Mouse (Mus musculus) CH12.LX (cell line): ENCODE data around the gene Lrrc8b. TPM values are rescaled to one million over a fixed set of nuclear protein-coding genes. Genes with fewer than 3 reads are reported as not detected.

Experiments
- DNase-seq: peaks from one replicate; pipeline ENCODE4 v3.0.0-alpha.2; 2013; ENCODE audit errors: extremely low read depth
- H3K27ac ChIP-seq: 2 replicates; pipeline ENCODE4 v1.5.1; 2012; ENCODE audit warnings: low read depth, mild to moderate bottlenecking, control low read depth, moderate library complexity; ENCODE audit not compliant: insufficient read depth
- H3K27me3 ChIP-seq: replicated peaks from 2 replicates; pipeline ENCODE3; 2012; ENCODE audit warnings: inconsistent platforms
- H3K36me3 ChIP-seq, 2 experiments: replicated peaks in 1 of 2; 2 replicates each; pipeline versions ENCODE3 to v1.6.1; 2012; ENCODE audit warnings: inconsistent platforms in 1 of 2, low read length in 1 of 2, mild to moderate bottlenecking in 1 of 2, mixed read lengths in 1 of 2, moderate library complexity in 1 of 2; ENCODE audit not compliant: control insufficient read depth in 1 of 2, insufficient read depth in 1 of 2
- H3K4me1 ChIP-seq, 2 experiments: 2 replicates each; pipeline ENCODE4 v1.6.1; 2012; ENCODE audit warnings: inconsistent platforms in 1 of 2, moderate library complexity in 1 of 2; ENCODE audit not compliant: insufficient read depth in 2 of 2, control insufficient read depth in 1 of 2
- H3K4me2 ChIP-seq: 2 replicates; pipeline ENCODE4 v1.6.1; 2012; ENCODE audit warnings: low read depth, mild to moderate bottlenecking, control low read depth; ENCODE audit not compliant: poor library complexity, insufficient read depth, severe bottlenecking
- H3K4me3 ChIP-seq, 3 experiments: fragments of 150-350 bp in 1 of 3; sonication (generic) in 1 of 3; replicated peaks in 1 of 3; 2 replicates each; pipeline versions ENCODE3 to v1.5.1; 2011 to 2012; ENCODE audit warnings: low read depth in 2 of 3, low read length in 2 of 3, mild to moderate bottlenecking in 2 of 3, moderate library complexity in 2 of 3, control low read depth in 1 of 3, improper control_type of control experiment in 1 of 3, inconsistent platforms in 1 of 3, mixed read lengths in 1 of 3; ENCODE audit not compliant: poor library complexity in 1 of 3
- H3K79me2 ChIP-seq: replicated peaks from 2 replicates; pipeline ENCODE4 v1.6.1; 2012; ENCODE audit warnings: mild to moderate bottlenecking, moderate library complexity; ENCODE audit not compliant: control insufficient read depth, poor library complexity, insufficient read depth, severe bottlenecking; ENCODE audit errors: extremely low read depth
- H3K9ac ChIP-seq: 2 replicates; pipeline ENCODE4 v1.6.1; 2012; ENCODE audit warnings: low read depth, mild to moderate bottlenecking, control low read depth, moderate library complexity; ENCODE audit not compliant: insufficient read depth
- H3K9me3 ChIP-seq: replicated peaks from 2 replicates; pipeline ENCODE3; 2012; ENCODE audit warnings: low read length, inconsistent platforms, mixed read lengths
- BHLHE40 ChIP-seq: IDR thresholded peaks from 2 replicates; pipeline ENCODE4 v1.6.1; 2011; ENCODE audit warnings: mild to moderate bottlenecking, low read depth, low read length, improper control_type of control experiment
- CHD1 ChIP-seq: IDR thresholded peaks from 2 replicates; pipeline ENCODE4 v1.6.1; 2012; ENCODE audit warnings: low read depth, low read length, improper control_type of control experiment, inconsistent platforms
- CHD2 ChIP-seq: IDR thresholded peaks from 2 replicates; pipeline ENCODE4 v1.6.1; 2011; ENCODE audit warnings: low read length, improper control_type of control experiment
- CTCF ChIP-seq, 2 experiments: IDR thresholded peaks in 1 of 2; conservative IDR thresholded peaks in 1 of 2; 2 replicates each; pipeline ENCODE4 v1.5.1; 2011 to 2012; ENCODE audit warnings: low read depth in 2 of 2, low read length in 2 of 2, improper control_type of control experiment in 1 of 2, inconsistent platforms in 1 of 2, mild to moderate bottlenecking in 1 of 2, moderate library complexity in 1 of 2
- ELF1 ChIP-seq: IDR thresholded peaks from 2 replicates; pipeline ENCODE4 v1.6.1; 2014; ENCODE audit warnings: low read depth, mild to moderate bottlenecking, inconsistent platforms, low read length, improper control_type of control experiment
- GABPA ChIP-seq: IDR thresholded peaks from 2 replicates; pipeline ENCODE4 v1.6.1; 2012; ENCODE audit warnings: low read depth, low read length, improper control_type of control experiment, inconsistent platforms; ENCODE audit not compliant: insufficient replicate concordance
- HCFC1 ChIP-seq: IDR thresholded peaks from 2 replicates; pipeline ENCODE4 v1.6.1; 2012; ENCODE audit warnings: low read depth, mild to moderate bottlenecking, inconsistent platforms, low read length, improper control_type of control experiment
- IRF4 ChIP-seq: IDR thresholded peaks from 2 replicates; pipeline ENCODE4 v1.6.1; 2014; ENCODE audit warnings: low read depth, mild to moderate bottlenecking, inconsistent platforms, low read length, improper control_type of control experiment
- MAX ChIP-seq: IDR thresholded peaks from 2 replicates; pipeline ENCODE4 v1.6.1; 2011; ENCODE audit warnings: low read length, improper control_type of control experiment
- MAZ ChIP-seq: IDR thresholded peaks from 2 replicates; pipeline ENCODE4 v1.6.1; 2012; ENCODE audit warnings: low read depth, mild to moderate bottlenecking, inconsistent platforms, low read length, improper control_type of control experiment, moderate library complexity
- MEF2A ChIP-seq: IDR thresholded peaks from 2 replicates; pipeline ENCODE4 v1.6.1; 2014; ENCODE audit warnings: low read depth, mild to moderate bottlenecking, inconsistent platforms, low read length, improper control_type of control experiment, borderline replicate concordance
- MXI1 ChIP-seq: IDR thresholded peaks from 2 replicates; pipeline ENCODE4 v1.6.1; 2011; ENCODE audit warnings: mild to moderate bottlenecking, low read depth, low read length, improper control_type of control experiment
- MYC ChIP-seq: IDR thresholded peaks from 2 replicates; pipeline ENCODE4 v1.6.1; 2011; ENCODE audit warnings: low read depth, mild to moderate bottlenecking, improper control_type of control experiment, low read length
- NRF1 ChIP-seq: IDR thresholded peaks from 2 replicates; pipeline ENCODE4 v1.6.1; 2014; ENCODE audit warnings: low read depth, mild to moderate bottlenecking, inconsistent platforms, low read length, improper control_type of control experiment, moderate library complexity
- PAX5 ChIP-seq: IDR thresholded peaks from 2 replicates; pipeline ENCODE4 v1.6.1; 2012; ENCODE audit warnings: low read length, inconsistent platforms, mixed read lengths
- POLR2AphosphoS2 ChIP-seq: IDR thresholded peaks from 2 replicates; pipeline ENCODE4 v1.6.1; 2011; ENCODE audit warnings: low read depth, low read length, improper control_type of control experiment
- RAD21 ChIP-seq: IDR thresholded peaks from 2 replicates; pipeline ENCODE4 v1.6.1; 2011; ENCODE audit warnings: low read depth, mild to moderate bottlenecking, low read length, improper control_type of control experiment, moderate library complexity
- RCOR1 ChIP-seq: conservative IDR thresholded peaks from 2 replicates; pipeline ENCODE4 v1.6.1; 2012; ENCODE audit warnings: low read depth, mild to moderate bottlenecking, inconsistent platforms, low read length, improper control_type of control experiment
- SMC3 ChIP-seq: IDR thresholded peaks from 2 replicates; pipeline ENCODE4 v1.6.1; 2011; ENCODE audit warnings: low read depth, low read length, improper control_type of control experiment
- USF1 ChIP-seq: IDR thresholded peaks from 2 replicates; pipeline ENCODE4 v1.6.1; 2014; ENCODE audit warnings: low read depth, mild to moderate bottlenecking, inconsistent platforms, low read length, improper control_type of control experiment
- ZKSCAN1 ChIP-seq: IDR thresholded peaks from 2 replicates; pipeline ENCODE4 v1.6.1; 2012; ENCODE audit warnings: low read depth, inconsistent platforms, low read length, improper control_type of control experiment, borderline replicate concordance
- dilution Hi-C: fragments of 300-500 bp; cut with MboI; formaldehyde crosslinking; loops from 2 replicates; pipeline ENCODE4 v1.14.3; 2020; ENCODE audit warnings: low sequenced_read_pairs; ENCODE audit not compliant: extremely low pct_unique_long_range_greater_than_20kb, extremely low pct_ligation_motif_present
- in situ Hi-C: fragments of 300-500 bp; cut with MboI; formaldehyde crosslinking; loops from 3 replicates; pipeline ENCODE4 v1.14.3; 2019; ENCODE audit warnings: low sequenced_read_pairs, low pct_ligation_motif_present, low pct_unique_long_range_greater_than_20kb, mixed read lengths
- polyA plus RNA-seq: library from polyadenylated mRNA; unstranded; fragments of >175 nt; gene quantifications from 2 replicates; pipeline ENCODE4 v1.2.1, GENCODE M21; 2012; ENCODE audit warnings: low read depth; ENCODE audit not compliant: insufficient read length
- total RNA-seq, 2 experiments: library from RNA; depleted of rRNA; stranded (reverse); fragments of 300-350 nt in 1 of 2; fragments of >200 nt in 1 of 2; gene quantifications; 2 replicates each; pipeline ENCODE4 v1.2.3; 2012 to 2014

Lrrc8b gene
- total and polyA plus RNA-seq, 3 experiments: 0.21 to 0.40 (median 0.40) TPM

DNA sequence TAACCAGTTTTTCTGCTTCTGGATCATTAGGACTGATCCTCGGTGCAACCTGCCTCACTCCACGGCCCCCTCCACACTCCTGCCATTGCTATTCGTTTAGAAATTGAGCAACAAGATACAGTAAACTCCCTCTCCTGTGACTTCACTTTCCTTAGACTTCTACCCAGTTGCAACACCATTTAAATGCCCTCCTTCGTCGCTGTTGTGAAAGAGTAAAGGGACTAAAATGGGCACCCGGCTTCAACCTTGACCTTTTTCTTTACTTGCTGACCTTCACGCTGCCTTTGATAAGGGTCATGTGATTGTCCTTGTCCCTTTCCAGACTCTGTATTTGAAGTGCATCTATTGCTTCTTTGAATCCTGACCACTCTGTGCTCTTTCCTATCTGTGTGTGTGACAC is 2.8 kb downstream of the Lrrc8b start:
- Histone ChIP-seq H3K36me3 (no peaks in the 10 kb centered on the region), H3K79me2 (no peaks in the 10 kb centered on the region), H3K9ac (no peak overlapping the region), H3K4me2 (no peak overlapping the region), H3K27ac (no peak overlapping the region), H3K9me3 (peaks cover 3% of the 10 kb centered on the region)
- dilution Hi-C loops: no loop called here
- no peak for TF ChIP-seq MYC
- no peak for TF ChIP-seq USF1
- TF ChIP-seq ZKSCAN1: no peak
- TF ChIP-seq PAX5: no peak
- no peak for TF ChIP-seq ELF1
- TF ChIP-seq, all 38 proteins: peak for 0
- Histone ChIP-seq H3K4me3 (no peak overlapping the region), H3K4me1 (peaks cover 0 to 8% of the 10 kb centered on the region in 2 experiments; a peak in 3 of 4 replicates), H3K27me3 (peaks cover 20% of the 10 kb centered on the region)
- no peak for DNase-seq
- in situ Hi-C loops: no loop called here

GRCm38 (mm10) chr5:105418851-105419250 is 3.3 kb downstream of the Lrrc8b start:
- TF ChIP-seq CTCF (conservative IDR thresholded peaks at IDR 0.05 in 1 of 2, IDR thresholded peaks at IDR 0.05 in 1 of 2; ENCODE audit: low read depth in 2 of 2, low read length in 2 of 2): no peak
- TF ChIP-seq SMC3: no peak
- TF ChIP-seq MAX: no peak
- no peak for TF ChIP-seq PAX5
- no peak for TF ChIP-seq NRF1
- no peak for TF ChIP-seq MXI1
- no peak for TF ChIP-seq BHLHE40
- TF ChIP-seq CHD1: no peak
- no peak for TF ChIP-seq RCOR1
- no peak for TF ChIP-seq IRF4
- no peak for TF ChIP-seq HCFC1
- TF ChIP-seq MAZ: no peak
- TF ChIP-seq MEF2A: no peak
- TF ChIP-seq RAD21: no peak
- TF ChIP-seq GABPA: no peak
- TF ChIP-seq ZKSCAN1: no peak
- no peak for TF ChIP-seq CHD2
- TF ChIP-seq POLR2AphosphoS2: no peak
- Histone ChIP-seq H3K4me3 (no peak overlapping the region), H3K9me3 (peaks cover 3% of the 10 kb centered on the region), H3K4me1 (peaks cover 0 to 8% of the 10 kb centered on the region in 2 experiments; a peak in 3 of 4 replicates), H3K9ac (no peak overlapping the region), H3K36me3 (no peaks in the 10 kb centered on the region), H3K79me2 (no peaks in the 10 kb centered on the region), H3K27me3 (peaks cover 20% of the 10 kb centered on the region), H3K27ac (no peak overlapping the region), H3K4me2 (no peak overlapping the region)
- DNase-seq: no peak
- dilution Hi-C loops (no loop called here), in situ Hi-C loops (no loop called here)
